Mouse (Mus musculus): Measurements from ENCODE around the gene Snapc5.

DNA sequence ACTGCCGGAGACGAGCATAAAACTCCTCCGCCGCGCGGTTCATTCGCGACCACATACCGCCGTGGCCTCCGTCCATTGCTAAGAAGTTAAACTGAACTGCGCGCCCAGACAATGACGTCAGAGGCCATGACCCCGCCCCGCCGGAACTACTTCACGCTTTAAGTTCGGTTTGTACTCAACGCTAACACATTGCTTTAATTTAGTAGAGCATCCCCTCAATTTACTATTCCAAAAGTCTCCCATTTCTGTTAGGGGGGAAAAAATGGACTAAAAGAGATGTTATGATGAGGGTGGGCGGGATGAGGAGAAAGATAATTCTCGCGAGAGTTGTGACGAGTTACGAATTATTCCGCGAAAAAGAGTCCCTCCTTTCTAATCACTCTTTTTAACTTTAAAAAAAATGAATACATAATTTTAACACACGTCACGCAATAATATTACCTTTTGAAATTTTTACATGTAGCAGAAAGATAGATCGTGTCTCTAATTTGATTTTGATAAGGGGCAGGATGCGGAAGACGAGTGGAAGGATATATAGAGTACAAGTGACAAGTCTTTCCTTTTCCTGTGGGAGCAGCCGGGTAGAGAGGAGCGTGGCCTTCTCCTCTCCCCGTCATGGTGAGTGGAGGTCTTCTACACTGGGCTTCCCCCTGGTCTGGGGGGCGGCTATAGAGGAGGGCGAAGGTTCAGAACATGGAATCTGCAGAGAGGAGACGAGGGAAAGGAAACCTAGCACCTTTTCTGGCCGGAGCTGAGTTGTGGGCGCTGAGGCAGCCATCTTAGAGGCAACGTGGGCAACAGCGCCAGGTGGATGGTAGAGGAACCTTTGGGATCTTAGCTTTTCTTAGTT lies 6.0 kb upstream of the Snapc5 start, which contains the start of the genes Zwilch and Rpl4:
- peak; percentile 86; the same call in 1 of the 2 replicates for TF ChIP-seq POLR2A (IDR thresholded peaks at IDR 0.05; ENCODE audit: borderline replicate concordance, extremely low read depth, insufficient read depth, insufficient read length, poor library complexity, severe bottlenecking)
- peak; percentile 15; the same call in 1 of the 2 replicates for TF ChIP-seq CTCF (IDR thresholded peaks at IDR 0.05; ENCODE audit: borderline replicate concordance, extremely low read depth, insufficient read depth, insufficient read length)

All from brain, embryonic 14.5 days (tissue).